Mouse (Mus musculus): ENCODE data around the gene Pank2. TPM values are rescaled to one million over a fixed set of nuclear protein-coding genes. Genes with fewer than 3 reads are reported as not detected.
"Not testable (repeated sequence)": the region's sequence is repeated elsewhere in the genome, so short reads cannot be mapped to it uniquely, and the experiment has no call there.

Gene Pank2
- polyA plus RNA-seq, 1 experiment from 2014 or later, result 21.7 TPM

DNA sequence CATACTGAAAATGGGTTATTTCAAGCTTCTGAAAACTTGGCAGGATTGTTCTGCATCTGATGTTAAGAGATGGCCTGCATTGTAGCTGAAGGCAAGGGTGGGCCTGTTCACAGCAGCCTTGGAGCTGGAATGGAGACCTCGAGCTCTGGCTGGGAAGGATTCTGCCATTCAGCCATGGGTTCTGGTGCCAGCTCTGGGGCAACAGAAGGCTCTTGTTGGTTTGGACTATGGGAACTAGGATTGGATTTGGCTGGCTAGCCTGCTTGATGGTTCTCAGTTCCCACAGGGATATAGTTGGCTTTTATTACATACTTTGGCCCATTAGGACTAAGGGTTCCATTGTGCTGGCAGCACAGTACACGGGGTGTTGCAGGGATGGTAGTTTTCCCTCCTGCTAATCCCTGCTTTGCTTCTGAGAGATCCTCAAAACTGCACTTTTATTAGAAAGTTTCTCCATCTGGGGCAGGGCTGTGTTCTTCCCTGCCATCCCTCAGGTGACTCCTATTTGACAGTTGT is 34.5 kb downstream of the Pank2 start:
- Histone ChIP-seq H3K4me3 (replicated peaks) (no peak overlapping the region), H3K27ac (replicated peaks) (no peak overlapping the region), H3K27me3 (no peaks in the 10 kb centered on the region), H3K9me3 (replicated peaks) (no peaks in the 10 kb centered on the region), H3K4me1 (replicated peaks) (no peaks in the 10 kb centered on the region), H3K36me3 (replicated peaks) (peaks cover 74% of the 10 kb centered on the region), H3K4me2 (no peak overlapping the region), H3K9ac (no peak overlapping the region)
- ATAC-seq (ENCODE audit: insufficient read depth), result no peak
- WGBS (ENCODE audit: insufficient replicate concordance), result 89% methylated on average over 2 of the region's 2 CpGs

DNA sequence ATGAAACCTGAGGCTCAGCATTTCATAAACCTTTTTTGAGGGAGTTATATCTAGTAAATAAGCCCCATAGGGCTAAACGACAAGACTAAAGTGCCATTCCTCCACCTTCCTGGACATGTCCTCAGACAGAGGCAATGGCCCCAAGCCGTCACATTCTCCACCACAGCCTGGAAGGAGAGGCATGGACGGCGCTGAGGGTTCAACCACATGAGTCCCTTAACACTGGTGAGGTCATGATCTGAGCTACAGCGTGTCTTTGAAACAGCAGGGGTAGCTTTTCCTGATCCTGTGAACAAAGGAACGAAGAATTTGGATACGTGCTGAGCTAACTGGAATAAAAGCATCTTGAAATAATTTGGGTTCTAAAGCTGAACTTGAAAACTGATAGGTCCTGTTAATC is 36.4 kb downstream of the Pank2 start:
- not testable (repeated sequence) for H3K9me3 ChIP-seq (replicated peaks); H3K4me3 ChIP-seq (replicated peaks); H3K27ac ChIP-seq (replicated peaks); H3K4me2 ChIP-seq; H3K9ac ChIP-seq; ATAC-seq (ENCODE audit: insufficient read depth); H3K27me3 ChIP-seq; H3K4me1 ChIP-seq (replicated peaks)
- H3K36me3 ChIP-seq (replicated peaks), result peaks cover 55% of the 10 kb centered on the region
- 83% methylated on average over 7 of the region's 7 CpGs for WGBS (ENCODE audit: insufficient replicate concordance)

DNA sequence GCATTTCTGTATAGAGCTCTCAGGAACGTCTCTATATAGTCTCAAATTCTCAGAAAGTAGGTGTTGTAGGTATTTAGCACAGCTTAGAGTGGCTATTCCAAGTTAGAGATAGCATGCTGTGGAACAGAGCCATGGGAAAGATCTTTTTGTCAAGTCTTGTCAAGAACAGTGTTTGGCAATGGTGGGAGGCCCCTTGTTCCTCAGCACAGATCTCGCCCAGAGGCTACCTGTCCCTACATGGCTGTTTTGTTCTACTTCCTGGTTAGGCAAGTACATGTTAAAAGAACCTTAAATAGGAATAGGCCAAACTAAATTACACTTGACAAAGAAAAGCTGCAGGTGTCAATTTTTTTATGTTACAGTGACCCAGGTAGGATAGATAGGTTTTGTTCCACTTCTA is 38.2 kb downstream of the Pank2 start:
- WGBS (ENCODE audit: insufficient replicate concordance), result 63% methylated on average over 2 of the region's 2 CpGs
- Histone ChIP-seq H3K9me3 (replicated peaks) (no peaks in the 10 kb centered on the region), H3K9ac (no peak overlapping the region), H3K27ac (replicated peaks) (no peak overlapping the region), H3K4me1 (replicated peaks) (no peaks in the 10 kb centered on the region), H3K27me3 (no peaks in the 10 kb centered on the region), H3K36me3 (replicated peaks) (peaks cover 37% of the 10 kb centered on the region), H3K4me2 (no peak overlapping the region), H3K4me3 (replicated peaks) (no peak overlapping the region)
- no peak for ATAC-seq (ENCODE audit: insufficient read depth)

DNA sequence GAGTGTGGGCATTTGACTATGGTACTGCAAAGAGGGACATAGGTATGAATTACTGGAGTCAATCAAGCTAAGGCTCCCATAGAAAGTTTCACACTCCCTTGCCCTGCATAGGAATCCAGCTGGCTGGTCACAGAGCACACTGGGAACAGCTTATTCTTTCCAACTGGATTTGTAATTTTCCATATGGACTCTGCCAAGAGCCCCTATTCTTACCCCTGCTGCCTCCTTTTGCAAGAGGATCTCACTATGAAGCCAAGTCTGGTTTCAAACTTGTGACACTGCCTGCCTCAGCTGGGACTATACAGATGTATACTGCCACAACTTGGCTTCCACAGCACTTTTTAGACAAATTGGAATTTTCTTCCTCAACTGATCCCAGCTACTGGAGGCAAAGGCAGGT is 39.3 kb downstream of the Pank2 start:
- H3K27ac ChIP-seq (replicated peaks), result no peak overlapping the region
- H3K4me1 ChIP-seq (replicated peaks), result no peaks in the 10 kb centered on the region
- no peak for ATAC-seq (ENCODE audit: insufficient read depth)
- no peak overlapping the region for H3K4me2 ChIP-seq
- no peak overlapping the region for H3K4me3 ChIP-seq (replicated peaks)
- no peaks in the 10 kb centered on the region for H3K9me3 ChIP-seq (replicated peaks)
- H3K27me3 ChIP-seq, result no peaks in the 10 kb centered on the region
- H3K36me3 ChIP-seq (replicated peaks), result peaks cover 25% of the 10 kb centered on the region
- H3K9ac ChIP-seq, result no peak overlapping the region

DNA sequence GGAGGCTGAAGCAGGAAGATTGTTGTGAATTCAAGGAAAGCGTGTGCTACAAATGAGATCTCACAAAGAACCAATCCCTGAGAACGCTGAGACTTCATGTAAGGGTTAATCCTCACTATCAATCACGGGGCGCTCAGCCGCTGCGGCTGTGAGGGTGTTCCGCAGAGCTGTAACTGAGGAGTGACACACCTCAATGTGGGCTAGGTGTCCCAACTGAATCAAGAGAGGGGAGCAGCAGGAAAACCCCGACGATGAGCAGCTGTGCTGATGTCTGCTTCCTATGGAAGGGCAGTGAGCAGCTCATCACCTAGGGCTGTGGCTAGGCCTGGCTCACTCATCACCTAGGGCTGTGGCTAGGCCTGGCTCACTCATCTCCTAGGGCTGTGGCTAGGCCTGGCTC is 42.2 kb downstream of the Pank2 start:
- no peak overlapping the region for H3K27ac ChIP-seq (replicated peaks)
- H3K4me2 ChIP-seq, result no peak overlapping the region
- no peak overlapping the region for H3K9ac ChIP-seq
- no peaks in the 10 kb centered on the region for H3K9me3 ChIP-seq (replicated peaks)
- no peaks in the 10 kb centered on the region for H3K27me3 ChIP-seq
- 80% methylated on average over 9 of the region's 9 CpGs for WGBS (ENCODE audit: insufficient replicate concordance)
- H3K36me3 ChIP-seq (replicated peaks), result peaks cover 2% of the 10 kb centered on the region; the same call in 1 of the 2 replicates
- no peak for ATAC-seq (ENCODE audit: insufficient read depth)
- H3K4me3 ChIP-seq (replicated peaks), result no peak overlapping the region
- H3K4me1 ChIP-seq (replicated peaks), result no peaks in the 10 kb centered on the region

DNA sequence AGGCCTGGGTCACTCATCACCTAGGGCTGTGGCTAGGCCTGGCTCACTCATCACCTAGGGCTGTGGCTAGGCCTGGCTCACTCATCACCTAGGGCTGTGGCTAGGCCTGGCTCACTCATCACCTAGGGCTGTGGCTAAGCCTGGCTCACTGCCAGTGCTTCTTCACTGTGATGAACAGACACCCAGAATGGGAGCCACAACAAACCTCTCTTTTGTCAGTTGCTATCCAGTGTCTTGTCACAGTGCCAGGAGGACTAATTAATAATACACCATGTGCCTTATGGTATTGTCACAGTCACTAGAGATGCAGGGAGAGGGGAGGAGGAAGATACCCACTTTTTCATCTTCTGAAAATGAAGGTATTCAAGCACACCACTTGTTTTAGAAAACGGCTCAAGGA is 42.9 kb downstream of the Pank2 start:
- H3K9me3 ChIP-seq (replicated peaks); H3K4me2 ChIP-seq; H3K4me1 ChIP-seq (replicated peaks); H3K36me3 ChIP-seq (replicated peaks); H3K9ac ChIP-seq; H3K27me3 ChIP-seq; ATAC-seq (ENCODE audit: insufficient read depth); H3K27ac ChIP-seq (replicated peaks); H3K4me3 ChIP-seq (replicated peaks): not testable (repeated sequence)
- WGBS (ENCODE audit: insufficient replicate concordance), result 67% methylated on average over 1 of the region's 1 CpGs

DNA sequence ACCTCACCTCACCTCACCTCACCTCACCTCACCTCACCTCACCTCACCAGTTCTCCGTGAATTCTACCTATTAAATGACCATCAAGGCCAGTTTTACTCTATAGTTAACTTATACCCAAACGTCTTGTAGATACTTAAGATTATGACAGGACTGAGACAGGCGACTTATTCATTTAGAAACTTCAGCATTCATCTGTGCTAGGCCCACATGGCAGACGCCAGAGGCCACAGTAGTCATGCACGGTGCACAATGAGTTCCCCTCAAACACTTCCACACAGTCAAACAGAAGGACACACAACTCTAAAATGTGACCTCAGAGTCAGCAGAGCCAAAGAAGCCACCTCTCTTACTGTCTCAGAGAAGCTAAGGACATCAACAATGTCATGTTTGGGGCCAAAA is 45.1 kb downstream of the Pank2 start:
- Histone ChIP-seq H3K36me3 (replicated peaks) (no peaks in the 10 kb centered on the region), H3K27me3 (no peaks in the 10 kb centered on the region), H3K9ac (no peak overlapping the region), H3K9me3 (replicated peaks) (no peaks in the 10 kb centered on the region), H3K4me3 (replicated peaks) (no peak overlapping the region), H3K27ac (replicated peaks) (no peak overlapping the region), H3K4me2 (no peak overlapping the region), H3K4me1 (replicated peaks) (no peaks in the 10 kb centered on the region)
- no peak for ATAC-seq (ENCODE audit: insufficient read depth)
- WGBS (ENCODE audit: insufficient replicate concordance), result 64% methylated on average over 5 of the region's 5 CpGs

DNA sequence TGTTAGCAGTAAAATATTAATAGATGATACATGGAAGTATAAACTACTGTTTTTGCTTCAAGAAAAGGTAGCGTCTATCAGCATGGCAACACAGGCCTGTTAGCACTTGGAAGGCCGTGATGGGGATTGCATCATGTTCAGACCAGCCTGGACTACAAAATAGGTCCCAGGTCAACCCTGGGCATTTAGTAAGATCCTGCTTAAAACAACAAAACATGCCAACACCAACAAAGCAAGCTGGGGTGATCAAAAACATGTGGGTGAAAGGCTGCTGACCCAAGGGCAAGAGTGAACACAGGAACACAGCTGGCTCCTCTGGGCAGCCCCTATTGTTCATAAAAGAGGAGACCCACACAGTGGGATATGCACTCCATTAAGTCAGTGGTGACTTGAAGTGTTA is 45.5 kb downstream of the Pank2 start:
- ATAC-seq (ENCODE audit: insufficient read depth), result no peak
- Histone ChIP-seq H3K27me3 (no peaks in the 10 kb centered on the region), H3K4me1 (replicated peaks) (no peaks in the 10 kb centered on the region), H3K27ac (replicated peaks) (no peak overlapping the region), H3K4me2 (no peak overlapping the region), H3K4me3 (replicated peaks) (no peak overlapping the region), H3K9me3 (replicated peaks) (no peaks in the 10 kb centered on the region), H3K9ac (no peak overlapping the region), H3K36me3 (replicated peaks) (no peaks in the 10 kb centered on the region)
- WGBS (ENCODE audit: insufficient replicate concordance), result 63% methylated on average over 2 of the region's 2 CpGs

DNA sequence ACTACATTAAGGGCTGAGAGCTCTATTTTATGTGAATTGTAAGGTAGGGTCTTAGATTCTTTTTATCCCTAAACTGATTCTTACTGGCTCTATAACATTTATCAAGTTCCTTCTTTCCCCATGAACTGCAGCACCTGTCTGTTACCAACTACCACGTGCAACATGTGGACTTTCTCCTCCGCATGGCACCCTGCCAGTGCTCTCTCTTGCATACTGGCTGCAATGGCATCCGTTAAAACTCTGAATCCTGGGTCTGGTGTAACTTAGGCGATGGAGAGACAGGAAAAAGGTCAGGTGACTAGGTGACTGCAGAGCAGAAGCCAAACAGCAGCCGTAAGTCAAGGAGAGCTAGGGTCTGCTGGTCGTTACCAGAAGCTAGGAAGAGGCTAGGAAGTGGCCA is 47.0 kb downstream of the Pank2 start:
- Histone ChIP-seq H3K4me2 (no peak overlapping the region), H3K4me1 (replicated peaks) (no peaks in the 10 kb centered on the region), H3K4me3 (replicated peaks) (no peak overlapping the region), H3K27me3 (no peaks in the 10 kb centered on the region), H3K9ac (no peak overlapping the region), H3K9me3 (replicated peaks) (no peaks in the 10 kb centered on the region), H3K27ac (replicated peaks) (no peak overlapping the region), H3K36me3 (replicated peaks) (no peaks in the 10 kb centered on the region)
- 59% methylated on average over 6 of the region's 6 CpGs for WGBS (ENCODE audit: insufficient replicate concordance)
- no peak for ATAC-seq (ENCODE audit: insufficient read depth)

DNA sequence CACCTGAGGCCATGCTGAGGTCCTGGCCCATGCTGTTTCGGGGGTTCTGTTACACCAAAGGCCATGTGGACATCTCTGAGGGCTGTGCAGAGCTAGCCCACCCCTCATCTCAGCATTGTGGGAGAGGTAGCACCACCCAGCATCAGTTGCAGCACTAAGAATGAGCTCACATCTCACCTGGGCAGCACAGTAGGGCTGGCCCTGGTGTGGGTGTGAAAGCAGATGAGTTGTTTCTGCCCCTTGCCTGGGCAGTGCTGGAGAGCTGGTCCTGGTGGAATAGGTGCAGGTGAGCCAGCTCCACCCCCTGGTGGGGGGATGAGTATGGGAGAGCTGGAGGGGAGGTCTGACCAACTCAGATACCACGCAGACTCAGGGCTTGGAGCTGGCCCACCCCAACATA is 53.9 kb downstream of the Pank2 start:
- ATAC-seq (ENCODE audit: insufficient read depth), result no peak
- 43% methylated on average over 2 of the region's 2 CpGs for WGBS (ENCODE audit: insufficient replicate concordance)
- Histone ChIP-seq H3K9me3 (replicated peaks) (no peaks in the 10 kb centered on the region), H3K4me3 (replicated peaks) (no peak overlapping the region), H3K27me3 (no peaks in the 10 kb centered on the region), H3K4me2 (no peak overlapping the region), H3K4me1 (replicated peaks) (0 out of 2 replicates have a peak, but pooled peaks cover 3% of the 10 kb centered on the region), H3K36me3 (replicated peaks) (no peaks in the 10 kb centered on the region), H3K9ac (no peak overlapping the region), H3K27ac (replicated peaks) (no peak overlapping the region)

DNA sequence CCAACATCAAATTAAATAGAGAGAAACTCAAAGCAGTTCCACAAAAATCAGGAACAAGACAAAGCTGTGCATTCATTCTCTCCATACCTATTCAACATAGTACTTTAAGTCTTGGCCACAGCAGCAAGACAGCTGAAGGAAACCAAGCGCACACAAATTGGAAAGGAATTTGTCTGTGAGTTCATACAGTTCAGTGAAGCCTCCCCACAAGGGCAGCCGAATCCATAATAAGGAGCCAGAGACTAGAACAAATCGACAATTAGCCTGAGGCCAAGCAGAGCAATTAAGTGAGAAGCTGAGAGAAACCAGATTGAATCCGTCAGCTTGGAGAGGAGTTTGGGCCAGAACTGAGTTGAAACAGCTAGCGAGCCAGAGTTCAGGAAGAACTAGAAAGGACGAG is 57.1 kb downstream of the Pank2 start:
- H3K9me3 ChIP-seq (replicated peaks), result no peaks in the 10 kb centered on the region
- no peak overlapping the region for H3K4me2 ChIP-seq
- H3K9ac ChIP-seq, result no peak overlapping the region
- H3K4me3 ChIP-seq (replicated peaks), result no peak overlapping the region
- H3K4me1 ChIP-seq (replicated peaks), result peaks cover 16% of the 10 kb centered on the region; the same call in 1 of the 2 replicates
- H3K36me3 ChIP-seq (replicated peaks), result no peaks in the 10 kb centered on the region
- no peaks in the 10 kb centered on the region for H3K27me3 ChIP-seq
- H3K27ac ChIP-seq (replicated peaks), result no peak overlapping the region
- 76% methylated on average over 6 of the region's 6 CpGs for WGBS (ENCODE audit: insufficient replicate concordance)
- no peak for ATAC-seq (ENCODE audit: insufficient read depth)

DNA sequence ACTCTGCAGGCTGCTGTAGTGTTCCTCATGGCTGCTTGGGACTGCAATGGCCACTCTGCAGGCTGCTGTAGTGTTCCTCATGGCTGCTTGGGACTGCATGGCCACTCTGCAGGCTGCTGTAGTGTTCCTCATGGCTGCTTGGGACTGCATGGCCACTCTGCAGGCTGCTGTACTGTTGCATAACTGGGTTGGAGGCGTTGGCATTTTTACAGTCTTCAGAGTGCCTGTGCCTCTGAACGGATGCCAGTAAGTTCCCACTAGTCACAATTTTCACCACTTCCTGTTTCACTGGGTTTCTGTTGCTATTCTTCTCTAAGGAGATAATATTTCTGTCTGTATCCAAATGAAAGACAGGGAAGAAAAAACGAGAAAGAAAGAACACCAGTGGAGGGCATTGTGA is 58.9 kb downstream of the Pank2 start:
- 10% methylated on average over 3 of the region's 3 CpGs for WGBS (ENCODE audit: insufficient replicate concordance)
- not testable (repeated sequence) for H3K36me3 ChIP-seq (replicated peaks); H3K4me3 ChIP-seq (replicated peaks); H3K9me3 ChIP-seq (replicated peaks); H3K27me3 ChIP-seq; H3K9ac ChIP-seq; H3K27ac ChIP-seq (replicated peaks); H3K4me2 ChIP-seq; ATAC-seq (ENCODE audit: insufficient read depth)
- H3K4me1 ChIP-seq (replicated peaks), result peaks cover 16% of the 10 kb centered on the region; the same call in 1 of the 2 replicates
